Mouse (Mus musculus) lung, embryonic 16.5 days (tissue): ENCODE measurements around the gene Bdh1. TPM values are rescaled to one million over a fixed set of nuclear protein-coding genes. Genes with fewer than 3 reads are reported as not detected.

Experiments used
- ATAC-seq: fragments of 200-750 bp; cut with Nextera tagmentation; 2 replicates; pipeline ENCODE4 v1.8.0; 2017; ENCODE audit warnings: low read depth, mild to moderate bottlenecking, moderate library complexity
- H3K27ac ChIP-seq: fragments of 300-500 bp; sonication (generic); 2 replicates; pipeline ENCODE4 v1.5.1; 2014; ENCODE audit warnings: mild to moderate bottlenecking, control low read depth, low read length
- H3K27me3 ChIP-seq: fragments of 300-500 bp; sonication (generic); 2 replicates; pipeline ENCODE4 v1.6.1; 2014; ENCODE audit warnings: low read depth, low read length, mixed read lengths; ENCODE audit not compliant: control insufficient read depth, insufficient read depth
- H3K36me3 ChIP-seq: fragments of 300-500 bp; sonication (generic); 2 replicates; pipeline ENCODE4 v1.6.1; 2014; ENCODE audit warnings: low read length; ENCODE audit not compliant: control insufficient read depth, insufficient read depth
- H3K4me1 ChIP-seq: fragments of 300-500 bp; sonication (generic); replicated peaks from 2 replicates; pipeline ENCODE4 v1.6.1; 2014; ENCODE audit warnings: low read length, mixed read lengths; ENCODE audit not compliant: control insufficient read depth, insufficient read depth
- H3K4me2 ChIP-seq: fragments of 300-500 bp; sonication (generic); 2 replicates; pipeline ENCODE4 v1.6.1; 2014; ENCODE audit warnings: low read depth, low read length, control low read depth
- H3K4me3 ChIP-seq: fragments of 300-500 bp; sonication (generic); 2 replicates; pipeline ENCODE4 v1.5.1; 2014; ENCODE audit warnings: mild to moderate bottlenecking, low read length, control low read depth
- H3K9ac ChIP-seq: fragments of 300-500 bp; sonication (generic); 2 replicates; pipeline ENCODE4 v1.6.1; 2014; ENCODE audit warnings: low read length, control low read depth
- H3K9me3 ChIP-seq: fragments of 300-500 bp; sonication (generic); 2 replicates; pipeline ENCODE4 v1.6.1; 2016; ENCODE audit warnings: low read length; ENCODE audit not compliant: control insufficient read depth
- WGBS: fragments of 180-500 bp; shearing (Covaris S2); extraction: QIAGEN DNeasy Blood & Tissue Kit; methylation state at CpG from one replicate; pipeline ENCODE4 v1.1.7; 2014; 5-methylcytosine and 5-hydroxymethylcytosine counted together
- polyA plus RNA-seq: library from polyadenylated mRNA; unstranded; fragments of >200 nt; fragmentation: Nextera tagmentation; extraction: Ambion mirVana; gene quantifications from 2 replicates; pipeline ENCODE4 v1.2.1, GENCODE M21; 2015

Gene Bdh1
- polyA plus RNA-seq, 1 experiment from 2014 or later, result 4.5 TPM

- H3K4me2 ChIP-seq, result no peak overlapping the region
- H3K9me3 ChIP-seq, result no peaks in the 10 kb centered on the region
- H3K4me3 ChIP-seq, result no peak overlapping the region
- H3K27ac ChIP-seq, result no peak overlapping the region
- H3K9ac ChIP-seq, result no peak overlapping the region
- no peaks in the 10 kb centered on the region for H3K36me3 ChIP-seq
- no peaks in the 10 kb centered on the region for H3K27me3 ChIP-seq
- no peak for ATAC-seq
- WGBS, result 54% methylated on average over 9 of the region's 9 CpGs
- peaks cover 9% of the 10 kb centered on the region for H3K4me1 ChIP-seq
Observed at GRCm38 (mm10) chr16:31436085-31436484, 14.0 kb downstream of the Bdh1 start.

GRCm38 (mm10) chr16:31437358-31437757, 15.3 kb downstream of the Bdh1 start:
- Histone ChIP-seq H3K4me1 (peaks cover 9% of the 10 kb centered on the region), H3K27me3 (no peaks in the 10 kb centered on the region), H3K27ac (no peak overlapping the region), H3K9ac (no peak overlapping the region), H3K9me3 (no peaks in the 10 kb centered on the region), H3K4me2 (no peak overlapping the region), H3K4me3 (no peak overlapping the region), H3K36me3 (no peaks in the 10 kb centered on the region)
- no peak for ATAC-seq
- WGBS, result 84% methylated on average over 11 of the region's 11 CpGs

- 86% methylated on average over 5 of the region's 5 CpGs for WGBS
- Histone ChIP-seq H3K4me1 (no peaks in the 10 kb centered on the region), H3K9ac (no peak overlapping the region), H3K4me2 (no peak overlapping the region), H3K4me3 (no peak overlapping the region), H3K27me3 (no peaks in the 10 kb centered on the region), H3K36me3 (no peaks in the 10 kb centered on the region), H3K9me3 (no peaks in the 10 kb centered on the region), H3K27ac (no peak overlapping the region)
- ATAC-seq, result no peak
Observed at GRCm38 (mm10) chr16:31439529-31439928, 17.4 kb downstream of the Bdh1 start.

- H3K27ac ChIP-seq, result no peak overlapping the region
- H3K27me3 ChIP-seq, result no peaks in the 10 kb centered on the region
- H3K4me3 ChIP-seq, result no peak overlapping the region
- H3K4me2 ChIP-seq, result no peak overlapping the region
- 71% methylated on average over 1 of the region's 1 CpGs for WGBS
- no peaks in the 10 kb centered on the region for H3K36me3 ChIP-seq
- no peak for ATAC-seq
- H3K9me3 ChIP-seq, result no peaks in the 10 kb centered on the region
- H3K9ac ChIP-seq, result no peak overlapping the region
- H3K4me1 ChIP-seq, result no peaks in the 10 kb centered on the region
Observed at GRCm38 (mm10) chr16:31440046-31440445, 18.0 kb downstream of the Bdh1 start.

- H3K36me3 ChIP-seq, result no peaks in the 10 kb centered on the region
- H3K9me3 ChIP-seq, result no peaks in the 10 kb centered on the region
- H3K9ac ChIP-seq, result no peak overlapping the region
- peak; percentile 71; the same call in 1 of the 2 replicates for ATAC-seq
- no peak overlapping the region for H3K4me2 ChIP-seq
- 62% methylated on average over 6 of the region's 6 CpGs for WGBS
- H3K27me3 ChIP-seq, result no peaks in the 10 kb centered on the region
- H3K4me1 ChIP-seq, result no peaks in the 10 kb centered on the region
- H3K27ac ChIP-seq, result no peak overlapping the region
- H3K4me3 ChIP-seq, result no peak overlapping the region
Observed at GRCm38 (mm10) chr16:31444521-31444920, 22.4 kb downstream of the Bdh1 start.

GRCm38 (mm10) chr16:31446067-31446853, 24.2 kb downstream of the Bdh1 start:
- 70% methylated on average over 15 of the region's 15 CpGs for WGBS
- H3K9me3 ChIP-seq, result no peaks in the 10 kb centered on the region
- H3K4me1 ChIP-seq, result no peaks in the 10 kb centered on the region

GRCm38 (mm10) chr16:31449973-31450372, 27.9 kb downstream of the Bdh1 start:
- Histone ChIP-seq H3K9me3 (no peaks in the 10 kb centered on the region), H3K4me1 (no peaks in the 10 kb centered on the region), H3K4me3 (no peak overlapping the region), H3K36me3 (no peaks in the 10 kb centered on the region), H3K4me2 (no peak overlapping the region), H3K9ac (no peak overlapping the region), H3K27me3 (no peaks in the 10 kb centered on the region), H3K27ac (no peak overlapping the region)
- no peak for ATAC-seq
- WGBS, result 79% methylated on average over 4 of the region's 4 CpGs

More at GRCm38 (mm10) chr16:31446067-31446853, 24.2 kb downstream of the Bdh1 start:
- ATAC-seq, result no peak
- Histone ChIP-seq H3K27me3 (no peaks in the 10 kb centered on the region), H3K4me2 (no peak overlapping the region), H3K27ac (no peak overlapping the region), H3K4me3 (no peak overlapping the region), H3K9ac (no peak overlapping the region), H3K36me3 (no peaks in the 10 kb centered on the region)

GRCm38 (mm10) chr16:31451235-31451634, 29.2 kb downstream of the Bdh1 start:
- no peak overlapping the region for H3K27ac ChIP-seq
- H3K9ac ChIP-seq, result no peak overlapping the region
- H3K4me1 ChIP-seq, result no peaks in the 10 kb centered on the region; the same call in 1 of the 2 replicates
- H3K4me2 ChIP-seq, result no peak overlapping the region
- no peak for ATAC-seq
- WGBS, result 63% methylated on average over 3 of the region's 3 CpGs
- no peak overlapping the region for H3K4me3 ChIP-seq
- no peaks in the 10 kb centered on the region for H3K27me3 ChIP-seq
- no peaks in the 10 kb centered on the region for H3K9me3 ChIP-seq
- H3K36me3 ChIP-seq, result no peaks in the 10 kb centered on the region

- Histone ChIP-seq H3K9me3 (no peaks in the 10 kb centered on the region), H3K27me3 (no peaks in the 10 kb centered on the region), H3K27ac (no peak overlapping the region), H3K9ac (no peak overlapping the region), H3K4me2 (no peak overlapping the region), H3K4me3 (no peak overlapping the region), H3K36me3 (no peaks in the 10 kb centered on the region), H3K4me1 (no peaks in the 10 kb centered on the region; the same call in 1 of the 2 replicates)
- WGBS, result 84% methylated on average over 4 of the region's 7 CpGs
- no peak for ATAC-seq
Observed at GRCm38 (mm10) chr16:31452467-31452866, 30.4 kb downstream of the Bdh1 start.
